Mouse (Mus musculus) central nervous system, embryonic 14 days (tissue): Measurements from ENCODE around the gene Tes. TPM values are rescaled to one million over a fixed set of nuclear protein-coding genes. Genes with fewer than 3 reads are reported as not detected.

ENCODE experiments used
- polyA plus RNA-seq: library from polyadenylated mRNA; depleted of rRNA; stranded (reverse); fragments of >200 nt; gene quantifications from 2 replicates; pipeline ENCODE4 v1.2.3, GENCODE M21; 2012; rRNA removed

The Tes gene
- polyA plus RNA-seq: 35.8 and 45.3 TPM in 2 replicates

DNA sequence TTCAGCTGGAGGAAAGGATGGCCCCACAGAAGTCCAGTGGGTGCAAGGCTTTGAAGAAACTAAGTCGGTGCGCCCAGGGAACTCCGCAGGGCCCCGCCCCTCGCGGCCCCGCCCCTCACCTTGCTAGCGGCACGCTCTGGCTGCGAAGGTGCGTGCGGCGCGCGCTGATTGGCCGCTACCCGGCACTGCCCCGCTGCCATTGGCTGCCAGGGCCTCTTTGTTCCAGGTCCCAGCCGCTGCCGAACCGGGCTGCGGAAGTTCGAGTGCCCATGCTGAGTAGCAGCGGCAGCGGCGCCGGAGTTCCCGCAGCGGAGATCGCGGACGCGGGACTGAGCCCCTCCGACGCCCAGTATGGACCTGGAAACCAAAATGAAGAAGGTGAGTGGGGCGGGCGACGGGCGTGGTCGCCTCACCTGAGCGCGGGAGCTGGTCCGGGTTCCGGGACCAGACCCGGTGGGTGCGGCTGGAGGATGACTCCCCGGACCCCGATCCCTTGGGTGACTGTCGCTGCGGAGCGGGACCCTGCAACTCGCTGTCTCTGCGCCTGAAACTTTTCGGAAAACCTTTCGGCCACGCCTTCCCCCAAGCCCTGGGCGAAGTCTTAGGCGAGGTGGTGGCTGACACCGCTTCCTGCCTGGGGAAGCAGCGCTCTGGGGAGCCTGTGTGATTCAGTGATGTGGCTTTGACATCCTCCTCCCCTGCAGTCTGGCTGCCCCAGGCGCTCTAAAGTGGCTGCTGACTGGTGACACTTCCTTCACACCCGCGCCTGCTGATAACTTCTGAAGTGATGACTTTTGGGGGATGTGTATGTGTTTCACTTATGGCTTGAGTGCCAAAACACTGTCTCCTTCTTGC, at the start of gene Tes:
TSS of gene Tes (plus strand) at position 214 of the 855 bp plus-strand sequence.

Other genes starting within 250 kb of the Tes start
- 0.85 and 0.88 TPM in 2 replicates for gene Tfec, start 166.7 kb upstream of the Tes start, polyA plus RNA-seq
- 4.3 and 4.4 TPM in 2 replicates for gene Cav2, start 216.0 kb downstream of the Tes start, polyA plus RNA-seq
- 26.8 and 32.8 TPM in 2 replicates for gene Cav1, start 241.2 kb downstream of the Tes start, polyA plus RNA-seq